Mouse (Mus musculus): ENCODE data around the gene Bach1. TPM values are rescaled to one million over a fixed set of nuclear protein-coding genes. Genes with fewer than 3 reads are reported as not detected.
A peak's percentile ranks its signal among the peaks of the same experiment; 100 is the strongest.

Bach1 gene
- polyA plus RNA-seq, 1 experiment from 2014 or later, result 15.9 TPM

- Histone ChIP-seq H3K4me1 (ENCODE audit: control insufficient read depth, insufficient read depth, low read length) (no peaks in the 10 kb centered on the region), H3K9ac (ENCODE audit: low read length) (peak overlapping the region; percentile 94), H3K27me3 (ENCODE audit: control insufficient read depth, insufficient read depth, low read length) (no peaks in the 10 kb centered on the region), H3K9me3 (ENCODE audit: control insufficient read depth, low read length) (no peaks in the 10 kb centered on the region), H3K27ac (replicated peaks; ENCODE audit: low read depth, low read length) (0 out of 2 replicates have a peak overlapping the region, but pooled peaks have one; percentile 62), H3K36me3 (ENCODE audit: control insufficient read depth, insufficient read depth, low read length) (no peaks in the 10 kb centered on the region), H3K4me3 (ENCODE audit: low read depth, low read length) (peak overlapping the region; percentile 75), H3K4me2 (ENCODE audit: low read depth, severe bottlenecking) (peak overlapping the region; percentile 77)
- ATAC-seq (ENCODE audit: insufficient number of reproducible peaks, low FRiP score, low TSS enrichment, low read depth) (peak; percentile 31), DNase-seq (ENCODE audit: low spot score) (peak; percentile 79)
- WGBS, result under 1% methylated on average over 20 of the region's 20 CpGs
These were observed 1.1 kb downstream of the Bach1 start for GRCm38 (mm10) chr16:87699693-87700394.

GRCm38 (mm10) chr16:87700395-87700765 lies 1.6 kb downstream of the Bach1 start:
- H3K4me1 ChIP-seq (ENCODE audit: control insufficient read depth, insufficient read depth, low read length), result no peaks in the 10 kb centered on the region
- DNase-seq (ENCODE audit: low spot score), result no peak

GRCm38 (mm10) chr16:87701891-87702290 lies 3.1 kb downstream of the Bach1 start:
- DNase-seq (ENCODE audit: low spot score), result no peak
- no peaks in the 10 kb centered on the region for H3K27me3 ChIP-seq (ENCODE audit: control insufficient read depth, insufficient read depth, low read length)
- 84% methylated on average over 2 of the region's 2 CpGs for WGBS
- H3K4me2 ChIP-seq (ENCODE audit: low read depth, severe bottlenecking), result no peak overlapping the region
- no peak overlapping the region for H3K9ac ChIP-seq (ENCODE audit: low read length)
- no peak overlapping the region for H3K4me3 ChIP-seq (ENCODE audit: low read depth, low read length)
- no peaks in the 10 kb centered on the region for H3K36me3 ChIP-seq (ENCODE audit: control insufficient read depth, insufficient read depth, low read length)
- H3K4me1 ChIP-seq (ENCODE audit: control insufficient read depth, insufficient read depth, low read length), result no peaks in the 10 kb centered on the region
- no peaks in the 10 kb centered on the region for H3K9me3 ChIP-seq (ENCODE audit: control insufficient read depth, low read length)
- ATAC-seq (ENCODE audit: insufficient number of reproducible peaks, low FRiP score, low TSS enrichment, low read depth), result no peak
- no peak overlapping the region for H3K27ac ChIP-seq (replicated peaks; ENCODE audit: low read depth, low read length)

More at GRCm38 (mm10) chr16:87700395-87700765, 1.6 kb downstream of the Bach1 start:
- no peak for ATAC-seq (ENCODE audit: insufficient number of reproducible peaks, low FRiP score, low TSS enrichment, low read depth)
- H3K36me3 ChIP-seq (ENCODE audit: control insufficient read depth, insufficient read depth, low read length), result no peaks in the 10 kb centered on the region
- peak overlapping the region; percentile 75 for H3K4me3 ChIP-seq (ENCODE audit: low read depth, low read length)
- no peaks in the 10 kb centered on the region for H3K27me3 ChIP-seq (ENCODE audit: control insufficient read depth, insufficient read depth, low read length)
- no peaks in the 10 kb centered on the region for H3K9me3 ChIP-seq (ENCODE audit: control insufficient read depth, low read length)
- peak overlapping the region; percentile 77 for H3K4me2 ChIP-seq (ENCODE audit: low read depth, severe bottlenecking)
- no peak overlapping the region; the same call in 1 of the 2 replicates for H3K9ac ChIP-seq (ENCODE audit: low read length)
- WGBS, result 50% methylated on average over 3 of the region's 3 CpGs
- H3K27ac ChIP-seq (replicated peaks; ENCODE audit: low read depth, low read length), result no peak overlapping the region

- Histone ChIP-seq H3K4me2 (ENCODE audit: low read depth, severe bottlenecking) (no peak overlapping the region), H3K9me3 (ENCODE audit: control insufficient read depth, low read length) (no peaks in the 10 kb centered on the region), H3K27ac (replicated peaks; ENCODE audit: low read depth, low read length) (no peak overlapping the region), H3K9ac (ENCODE audit: low read length) (no peak overlapping the region), H3K4me3 (ENCODE audit: low read depth, low read length) (no peak overlapping the region), H3K27me3 (ENCODE audit: control insufficient read depth, insufficient read depth, low read length) (no peaks in the 10 kb centered on the region), H3K4me1 (ENCODE audit: control insufficient read depth, insufficient read depth, low read length) (no peaks in the 10 kb centered on the region), H3K36me3 (ENCODE audit: control insufficient read depth, insufficient read depth, low read length) (no peaks in the 10 kb centered on the region)
- 90% methylated on average over 5 of the region's 5 CpGs for whole genome bisulfite sequencing
- no peak for ATAC-seq (ENCODE audit: insufficient number of reproducible peaks, low FRiP score, low TSS enrichment, low read depth)
- DNase-seq (ENCODE audit: low spot score), result no peak
These were observed 4.1 kb downstream of the Bach1 start for GRCm38 (mm10) chr16:87702881-87703280.

- Histone ChIP-seq H3K27ac (replicated peaks; ENCODE audit: low read depth, low read length) (no peak overlapping the region), H3K4me2 (ENCODE audit: low read depth, severe bottlenecking) (no peak overlapping the region), H3K4me1 (ENCODE audit: control insufficient read depth, insufficient read depth, low read length) (no peaks in the 10 kb centered on the region), H3K4me3 (ENCODE audit: low read depth, low read length) (no peak overlapping the region), H3K36me3 (ENCODE audit: control insufficient read depth, insufficient read depth, low read length) (no peaks in the 10 kb centered on the region), H3K9ac (ENCODE audit: low read length) (no peak overlapping the region), H3K9me3 (ENCODE audit: control insufficient read depth, low read length) (no peaks in the 10 kb centered on the region), H3K27me3 (ENCODE audit: control insufficient read depth, insufficient read depth, low read length) (no peaks in the 10 kb centered on the region)
- ATAC-seq (ENCODE audit: insufficient number of reproducible peaks, low FRiP score, low TSS enrichment, low read depth) (no peak), DNase-seq (ENCODE audit: low spot score) (no peak)
- 55% methylated on average over 5 of the region's 5 CpGs for WGBS
These were observed 5.5 kb downstream of the Bach1 start for GRCm38 (mm10) chr16:87704225-87704624.

- H3K4me1 ChIP-seq (ENCODE audit: control insufficient read depth, insufficient read depth, low read length), result no peaks in the 10 kb centered on the region
- no peaks in the 10 kb centered on the region for H3K36me3 ChIP-seq (ENCODE audit: control insufficient read depth, insufficient read depth, low read length)
- no peak for DNase-seq (ENCODE audit: low spot score)
- H3K9ac ChIP-seq (ENCODE audit: low read length), result no peak overlapping the region
- no peak for ATAC-seq (ENCODE audit: insufficient number of reproducible peaks, low FRiP score, low TSS enrichment, low read depth)
- no peak overlapping the region for H3K27ac ChIP-seq (replicated peaks; ENCODE audit: low read depth, low read length)
- no peak overlapping the region for H3K4me3 ChIP-seq (ENCODE audit: low read depth, low read length)
- no peaks in the 10 kb centered on the region for H3K9me3 ChIP-seq (ENCODE audit: control insufficient read depth, low read length)
- H3K4me2 ChIP-seq (ENCODE audit: low read depth, severe bottlenecking), result no peak overlapping the region
- H3K27me3 ChIP-seq (ENCODE audit: control insufficient read depth, insufficient read depth, low read length), result no peaks in the 10 kb centered on the region
- WGBS, result 60% methylated on average over 19 of the region's 19 CpGs
These were observed 7.3 kb downstream of the Bach1 start for GRCm38 (mm10) chr16:87705892-87706589.

- no peaks in the 10 kb centered on the region for H3K9me3 ChIP-seq (ENCODE audit: control insufficient read depth, low read length)
- no peak overlapping the region for H3K4me3 ChIP-seq (ENCODE audit: low read depth, low read length)
- no peaks in the 10 kb centered on the region for H3K36me3 ChIP-seq (ENCODE audit: control insufficient read depth, insufficient read depth, low read length)
- no peaks in the 10 kb centered on the region for H3K27me3 ChIP-seq (ENCODE audit: control insufficient read depth, insufficient read depth, low read length)
- H3K27ac ChIP-seq (replicated peaks; ENCODE audit: low read depth, low read length), result no peak overlapping the region
- 88% methylated on average over 4 of the region's 4 CpGs for WGBS
- no peaks in the 10 kb centered on the region for H3K4me1 ChIP-seq (ENCODE audit: control insufficient read depth, insufficient read depth, low read length)
- no peak overlapping the region for H3K9ac ChIP-seq (ENCODE audit: low read length)
- DNase-seq (ENCODE audit: low spot score) (no peak), ATAC-seq (ENCODE audit: insufficient number of reproducible peaks, low FRiP score, low TSS enrichment, low read depth) (no peak)
- no peak overlapping the region for H3K4me2 ChIP-seq (ENCODE audit: low read depth, severe bottlenecking)
These were observed 8.6 kb downstream of the Bach1 start for GRCm38 (mm10) chr16:87707335-87707734.

- H3K4me1 ChIP-seq (ENCODE audit: control insufficient read depth, insufficient read depth, low read length), result no peaks in the 10 kb centered on the region
- H3K27ac ChIP-seq (replicated peaks; ENCODE audit: low read depth, low read length), result no peak overlapping the region
- no peak for ATAC-seq (ENCODE audit: insufficient number of reproducible peaks, low FRiP score, low TSS enrichment, low read depth)
- no peak overlapping the region for H3K4me3 ChIP-seq (ENCODE audit: low read depth, low read length)
- H3K27me3 ChIP-seq (ENCODE audit: control insufficient read depth, insufficient read depth, low read length), result no peaks in the 10 kb centered on the region
- no peaks in the 10 kb centered on the region for H3K36me3 ChIP-seq (ENCODE audit: control insufficient read depth, insufficient read depth, low read length)
- WGBS, result 84% methylated on average over 5 of the region's 5 CpGs
- H3K4me2 ChIP-seq (ENCODE audit: low read depth, severe bottlenecking), result no peak overlapping the region
- H3K9ac ChIP-seq (ENCODE audit: low read length), result no peak overlapping the region
- H3K9me3 ChIP-seq (ENCODE audit: control insufficient read depth, low read length), result no peaks in the 10 kb centered on the region
- DNase-seq (ENCODE audit: low spot score), result no peak
These were observed 9.8 kb downstream of the Bach1 start for GRCm38 (mm10) chr16:87708570-87708969.
